Mouse (Mus musculus): ENCODE data around the gene Tmprss15.

Gene Tmprss15

GRCm38 (mm10) chr16:79090997-79091396 lies at the start of gene Tmprss15:
Gene Tmprss15, minus strand, starts transcription at chr16:79091097.
- DNase-seq (ENCODE audit: low spot score in 2 of 2), result no peak

GRCm38 (mm10) chr16:79114879-79115278 lies 24.0 kb upstream of the Tmprss15 start:
- no peak for DNase-seq (ENCODE audit: low spot score in 2 of 2)

- no peak for DNase-seq (ENCODE audit: low spot score in 2 of 2)
Measured at GRCm38 (mm10) chr16:79109516-79109915, 18.6 kb upstream of the Tmprss15 start.

- no peak for DNase-seq (ENCODE audit: low spot score in 2 of 2)
Measured at GRCm38 (mm10) chr16:79108969-79109368, 18.1 kb upstream of the Tmprss15 start.

DNA sequence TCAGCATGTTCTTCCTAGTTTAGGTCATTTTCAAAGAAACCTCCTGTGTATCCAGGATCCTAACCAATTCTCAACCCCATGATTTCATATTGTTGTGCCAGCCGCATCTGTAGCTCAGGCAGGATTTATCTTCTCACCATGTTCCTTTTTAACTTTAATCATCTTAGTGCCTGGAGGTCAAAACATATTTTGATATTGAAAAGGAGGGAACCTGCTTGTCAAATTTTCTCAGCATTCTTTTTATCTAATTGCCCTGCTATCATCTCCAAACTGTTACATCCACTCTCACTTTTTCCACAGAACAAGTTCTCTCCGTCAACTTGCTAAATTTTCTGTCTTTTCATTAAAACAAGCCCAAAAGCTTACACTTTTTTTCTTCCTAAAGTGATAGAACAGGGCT lies 9.4 kb upstream of the Tmprss15 start:
- DNase-seq (ENCODE audit: low spot score in 2 of 2), result no peak

GRCm38 (mm10) chr16:79098321-79098720 lies 7.4 kb upstream of the Tmprss15 start:
- no peak for DNase-seq (ENCODE audit: low spot score in 2 of 2)

DNA sequence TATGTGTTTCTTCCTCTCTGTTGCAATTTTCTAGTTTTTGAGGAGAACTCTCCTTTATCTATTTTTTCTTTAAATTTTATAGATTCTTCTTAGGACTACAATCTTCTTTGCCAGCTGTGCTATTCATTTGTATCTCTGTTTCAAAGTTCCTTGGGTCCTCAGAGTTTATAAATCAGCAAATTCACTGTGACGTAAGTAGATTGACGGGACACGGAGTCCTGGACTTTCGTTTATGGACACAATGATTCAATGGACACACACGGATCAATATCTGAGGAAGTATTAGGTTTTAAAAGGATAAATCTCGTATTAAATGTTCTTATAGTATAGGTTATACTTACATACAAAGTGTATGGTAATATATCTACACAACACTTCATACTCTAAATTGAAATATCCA lies 4.3 kb downstream of the Tmprss15 start:
- no peak for DNase-seq (ENCODE audit: low spot score in 2 of 2)

DNA sequence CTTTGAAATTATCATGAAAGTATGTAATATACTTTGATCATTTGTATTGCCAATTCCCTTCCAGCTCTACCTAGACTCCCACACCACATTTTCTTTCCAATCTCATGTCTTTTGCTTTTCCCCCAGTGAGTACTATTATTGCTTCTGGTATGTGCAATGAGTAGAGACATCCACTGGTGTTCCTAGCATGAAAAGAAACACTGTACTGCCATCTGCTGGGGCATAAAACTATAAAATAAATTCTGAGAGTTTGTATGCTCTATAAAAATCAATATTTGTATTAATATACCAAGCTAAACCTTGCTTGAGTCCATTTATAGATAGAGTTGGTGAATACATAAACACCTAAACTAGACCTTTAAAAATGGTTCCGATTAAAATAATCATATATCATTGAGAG lies 27.0 kb downstream of the Tmprss15 start:
- no peak for DNase-seq (ENCODE audit: low spot score in 2 of 2)

- no peak for DNase-seq (ENCODE audit: low spot score in 2 of 2)
Measured at GRCm38 (mm10) chr16:79058775-79059558, 31.9 kb downstream of the Tmprss15 start.

- DNase-seq (ENCODE audit: low spot score in 2 of 2), result no peak
Measured at GRCm38 (mm10) chr16:79032593-79032992, 58.3 kb downstream of the Tmprss15 start.

DNA sequence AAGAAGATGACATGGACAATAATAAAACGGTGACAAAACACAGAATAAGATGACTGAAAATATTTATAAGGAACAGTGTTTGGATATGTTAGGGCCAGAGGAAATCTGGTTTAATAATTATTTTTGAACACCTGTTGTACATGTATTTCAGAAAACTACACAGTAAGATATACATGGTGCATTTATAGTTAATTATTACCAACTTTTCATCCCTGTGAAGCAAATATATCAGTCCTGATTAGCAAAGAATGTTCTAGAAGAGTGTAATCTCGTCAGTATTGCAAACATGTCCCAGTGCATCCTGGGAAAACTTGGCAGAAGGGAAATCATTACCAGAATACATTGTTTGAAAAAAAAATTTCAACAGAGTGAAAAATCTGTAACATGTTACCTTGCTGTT lies 88.1 kb downstream of the Tmprss15 start:
- DNase-seq (ENCODE audit: low spot score in 2 of 2), result no peak

- no peak for DNase-seq (ENCODE audit: low spot score in 2 of 2)
Measured at GRCm38 (mm10) chr16:79001679-79002078, 89.2 kb downstream of the Tmprss15 start.

DNA sequence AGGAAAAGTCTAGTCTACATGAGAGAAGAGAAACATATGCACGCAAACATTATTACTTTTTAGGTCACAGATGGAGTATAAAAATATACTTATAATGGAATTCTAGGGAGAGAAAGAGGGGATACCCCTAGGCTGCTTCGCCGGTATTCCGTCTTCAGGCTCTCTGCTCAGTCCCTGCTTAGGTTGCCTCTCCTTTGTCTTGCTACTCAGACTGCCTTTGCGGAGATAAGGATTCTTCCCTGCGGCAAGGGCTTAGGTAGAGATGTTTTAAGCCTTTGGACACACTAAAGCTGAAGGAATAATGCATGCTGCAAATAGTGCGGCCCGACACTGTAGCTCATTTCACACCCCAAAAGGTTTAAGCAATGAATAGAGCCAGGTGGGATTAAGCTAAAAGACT lies 114.5 kb downstream of the Tmprss15 start:
- no peak for DNase-seq (ENCODE audit: low spot score in 2 of 2)

- no peak for DNase-seq (ENCODE audit: low spot score in 2 of 2)
Measured at GRCm38 (mm10) chr16:78974099-78974498, 116.8 kb downstream of the Tmprss15 start.

- no peak for DNase-seq (ENCODE audit: low spot score in 2 of 2)
Measured at GRCm38 (mm10) chr16:78969091-78969731, 121.7 kb downstream of the Tmprss15 start.

- no peak for DNase-seq (ENCODE audit: low spot score in 2 of 2)
Measured at GRCm38 (mm10) chr16:78957434-78957833, 133.5 kb downstream of the Tmprss15 start.

DNA sequence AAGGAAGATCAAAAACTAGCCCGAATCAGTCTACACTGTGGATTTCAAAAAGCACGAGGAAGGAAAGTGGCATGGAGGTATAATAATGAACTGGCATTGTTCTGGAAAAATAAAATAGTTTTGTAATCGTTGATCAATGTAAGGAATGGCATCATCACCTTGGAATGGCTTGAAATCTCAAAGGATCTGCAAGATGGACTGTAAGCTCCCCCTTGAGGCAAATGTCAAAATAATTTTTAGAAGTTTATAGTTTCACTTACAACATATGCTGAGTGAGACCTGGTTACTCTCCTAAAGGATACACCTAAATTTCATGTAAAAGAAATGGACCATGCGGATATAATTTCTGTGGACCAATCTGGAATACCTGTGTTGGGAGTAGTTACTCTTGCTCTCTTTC lies 140.5 kb downstream of the Tmprss15 start:
- DNase-seq (ENCODE audit: low spot score in 2 of 2), result no peak

- DNase-seq (ENCODE audit: low spot score in 2 of 2), result no peak
Measured at GRCm38 (mm10) chr16:78937755-78938154, 153.1 kb downstream of the Tmprss15 start.

DNA sequence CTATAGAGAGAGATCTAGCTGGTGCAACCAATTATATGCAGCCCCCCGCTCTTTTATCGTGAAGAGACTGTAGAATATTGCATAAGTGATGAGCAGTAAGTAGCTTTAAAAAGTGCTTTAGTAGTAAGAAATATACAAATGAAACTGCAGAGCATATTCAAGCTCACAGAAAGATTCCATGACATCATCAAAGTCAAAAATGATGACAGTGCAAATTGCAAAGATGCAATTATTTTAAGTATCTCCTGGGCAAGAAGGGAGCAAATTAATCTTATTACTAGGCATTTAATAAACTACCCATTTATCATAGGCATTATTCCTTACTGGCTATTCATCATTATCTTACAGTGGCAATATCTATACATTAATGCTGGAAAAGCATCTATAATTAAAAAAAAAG lies 156.6 kb downstream of the Tmprss15 start:
- DNase-seq (ENCODE audit: low spot score in 2 of 2), result no peak

DNA sequence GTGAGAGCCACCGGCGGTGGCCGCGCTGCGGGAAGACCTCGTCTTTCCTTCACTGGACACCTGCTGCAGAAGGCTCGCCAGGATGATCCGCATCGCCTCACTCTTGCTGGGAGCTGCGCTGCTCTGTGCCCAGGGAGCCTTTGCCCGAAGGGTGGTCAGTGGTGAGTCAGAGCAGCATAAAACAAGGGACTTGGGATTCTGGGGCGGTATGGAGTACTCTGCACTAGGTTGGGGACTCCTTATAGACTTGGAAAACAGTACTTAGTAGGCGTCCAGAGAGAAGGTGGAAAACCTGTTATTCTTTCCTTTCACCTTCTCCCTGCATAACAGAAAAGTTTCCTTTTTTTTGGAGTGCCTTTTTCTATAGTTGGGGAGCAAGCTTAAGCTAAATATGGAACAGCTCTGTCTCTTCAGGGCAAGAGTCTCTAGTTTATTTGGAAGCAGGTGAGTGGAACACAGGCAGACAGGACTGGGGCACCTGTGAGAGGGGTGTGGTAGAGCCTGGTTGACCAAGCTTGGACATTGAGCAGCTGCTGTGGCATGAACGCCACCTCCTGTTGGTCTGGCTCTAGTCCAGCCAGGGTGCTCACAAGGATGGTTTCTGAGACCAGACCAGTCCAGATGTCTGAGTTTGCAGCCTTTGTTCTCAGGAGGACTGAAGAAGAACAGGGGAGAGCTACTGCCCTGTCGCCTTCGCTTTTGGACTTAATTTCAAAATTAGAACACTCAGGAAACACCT lies 159.4 kb downstream of the Tmprss15 start:
- DNase-seq (ENCODE audit: low spot score in 2 of 2), result no peak

DNA sequence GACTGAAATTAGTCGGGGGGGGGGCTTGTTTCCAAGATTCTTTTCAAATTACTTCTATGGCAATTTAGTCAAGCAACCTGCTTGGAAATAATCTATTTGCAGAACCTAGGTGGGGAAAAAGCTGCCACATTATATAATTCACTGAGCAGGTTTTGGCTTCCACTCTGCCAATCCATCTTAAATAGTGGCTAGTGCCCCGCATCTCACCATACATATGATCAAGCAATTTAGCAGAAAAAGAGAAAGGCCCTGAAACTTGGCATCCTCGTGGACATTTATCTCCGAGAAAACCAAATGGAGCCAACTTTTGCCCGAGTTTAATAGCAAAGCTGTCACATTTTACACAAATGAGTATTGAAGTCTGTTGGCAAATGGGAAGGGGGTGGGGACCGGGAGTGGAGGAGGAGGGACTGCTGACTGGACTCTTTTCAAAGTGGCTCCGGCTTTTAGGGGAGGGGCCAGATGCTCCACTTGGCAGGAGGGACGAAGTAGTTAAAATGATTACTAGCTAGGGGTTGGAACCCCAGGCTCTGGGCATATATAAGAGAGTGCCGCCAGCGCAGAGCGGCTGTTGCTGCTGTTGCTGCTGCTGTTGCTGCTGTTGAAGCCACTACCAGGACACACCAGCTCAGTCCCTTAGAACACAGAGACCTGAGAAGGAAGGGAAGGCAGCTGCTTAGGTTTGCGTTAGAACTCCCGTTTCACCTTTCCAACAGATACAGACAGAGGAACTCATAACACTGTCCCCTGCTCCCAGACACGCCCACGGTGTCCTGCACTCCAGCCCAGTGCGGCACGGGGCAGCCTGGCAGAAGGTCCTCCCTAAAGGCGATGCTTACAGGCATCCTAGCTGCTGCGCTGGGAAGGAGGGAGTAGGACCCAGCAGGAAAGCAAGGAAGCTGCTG lies 160.3 kb downstream of the Tmprss15 start, which contains the start of gene Chodl:
Gene Chodl (plus strand): TSS at position 567 of the 905 bp plus-strand sequence.
- no peak for DNase-seq (ENCODE audit: low spot score in 2 of 2)

DNA sequence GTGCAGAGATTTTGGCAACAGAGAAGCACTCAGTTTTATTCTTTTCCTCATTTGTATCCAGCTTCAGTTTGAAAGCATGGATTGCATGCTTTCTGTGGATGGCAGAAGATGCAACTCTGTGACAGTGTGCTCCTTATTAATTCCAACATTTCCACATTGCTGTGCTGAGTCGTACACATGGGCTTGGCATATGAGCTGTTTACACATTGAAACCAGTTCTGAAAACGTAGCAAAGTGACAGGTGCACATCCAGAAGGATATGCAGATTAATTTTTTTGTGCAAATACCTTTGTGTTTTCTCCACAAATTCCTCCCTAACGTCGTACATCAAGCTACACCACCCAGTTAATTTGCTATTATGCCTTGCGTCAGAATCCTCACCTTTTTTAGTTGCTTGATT lies 168.3 kb downstream of the Tmprss15 start:
- no peak for DNase-seq (ENCODE audit: low spot score in 2 of 2)

Measured in spleen, postnatal 4 days (tissue).